Mouse (Mus musculus): ENCODE data around the gene Gcn1l1. TPM values are rescaled to one million over a fixed set of nuclear protein-coding genes. Genes with fewer than 3 reads are reported as not detected.
A peak's percentile ranks its signal among the peaks of the same experiment; 100 is the strongest.

The Gcn1l1 gene
- total and polyA plus RNA-seq, 2 experiments from 2014 or later: 22.8 to 73.4 TPM

- peak overlapping the region; percentile 97 for H3K9ac ChIP-seq (replicated peaks; ENCODE audit: low read length)
- WGBS: 50% methylated on average over 5 of the region's 5 CpGs
- H3K4me2 ChIP-seq (ENCODE audit: low read depth, low read length): peak overlapping the region; percentile 67
- no peaks in the 10 kb centered on the region for H3K27me3 ChIP-seq (ENCODE audit: insufficient read depth, low read length)
- TF ChIP-seq CTCF (IDR thresholded peaks at IDR 0.05; ENCODE audit: low read depth): no peak
- no peak for DNase-seq (ENCODE audit: low spot score)
- peaks cover 25% of the 10 kb centered on the region for H3K36me3 ChIP-seq (ENCODE audit: insufficient read depth, low read length)
- H3K9me3 ChIP-seq (ENCODE audit: low read length): no peaks in the 10 kb centered on the region
- no peak for ATAC-seq
- H3K4me1 ChIP-seq (ENCODE audit: insufficient read depth, low read length): peaks cover 10% of the 10 kb centered on the region; the same call in 1 of the 2 replicates
- H3K4me3 ChIP-seq (ENCODE audit: low read length): peak overlapping the region; percentile 96; the same call in 1 of the 2 replicates
- H3K27ac ChIP-seq: peak overlapping the region; percentile 83; the same call in 1 of the 2 replicates
Measured at GRCm38 (mm10) chr5:115563771-115564585, 1.1 kb upstream of the Gcn1l1 start.

- H3K4me1 ChIP-seq (ENCODE audit: insufficient read depth, low read length): peaks cover 7% of the 10 kb centered on the region; the same call in 1 of the 2 replicates
- H3K36me3 ChIP-seq (ENCODE audit: insufficient read depth, low read length): peaks cover 25% of the 10 kb centered on the region
- H3K9ac ChIP-seq (replicated peaks; ENCODE audit: low read length): peak overlapping the region; percentile 97
- 1% methylated on average over 35 of the region's 46 CpGs for WGBS
- TF ChIP-seq CTCF (IDR thresholded peaks at IDR 0.05; ENCODE audit: low read depth): no peak
- H3K27me3 ChIP-seq (ENCODE audit: insufficient read depth, low read length): no peaks in the 10 kb centered on the region
- peak; percentile 44 for ATAC-seq
- peak; percentile 32 for DNase-seq (ENCODE audit: low spot score)
- H3K4me2 ChIP-seq (ENCODE audit: low read depth, low read length): peak overlapping the region; percentile 67
- H3K9me3 ChIP-seq (ENCODE audit: low read length): no peaks in the 10 kb centered on the region
- H3K27ac ChIP-seq: peak overlapping the region; percentile 83
- peak overlapping the region; percentile 96 for H3K4me3 ChIP-seq (ENCODE audit: low read length)
Measured at GRCm38 (mm10) chr5:115565403-115565802, 349 bp downstream of the Gcn1l1 start.

- DNase-seq (ENCODE audit: low spot score) (no peak), ATAC-seq (no peak)
- Histone ChIP-seq H3K27me3 (ENCODE audit: insufficient read depth, low read length) (no peaks in the 10 kb centered on the region), H3K4me2 (ENCODE audit: low read depth, low read length) (no peak overlapping the region), H3K27ac (no peak overlapping the region), H3K4me1 (ENCODE audit: insufficient read depth, low read length) (0 out of 2 replicates have a peak, but pooled peaks cover 6% of the 10 kb centered on the region), H3K9me3 (ENCODE audit: low read length) (no peaks in the 10 kb centered on the region), H3K9ac (replicated peaks; ENCODE audit: low read length) (no peak overlapping the region), H3K36me3 (ENCODE audit: insufficient read depth, low read length) (peaks cover 17% of the 10 kb centered on the region), H3K4me3 (ENCODE audit: low read length) (no peak overlapping the region)
- 47% methylated on average over 10 of the region's 10 CpGs for WGBS
- no peak for TF ChIP-seq CTCF (IDR thresholded peaks at IDR 0.05; ENCODE audit: low read depth)
Measured at GRCm38 (mm10) chr5:115568681-115569080, 3.6 kb downstream of the Gcn1l1 start.

- ATAC-seq: no peak
- no peak for TF ChIP-seq CTCF (IDR thresholded peaks at IDR 0.05; ENCODE audit: low read depth)
- Histone ChIP-seq H3K36me3 (ENCODE audit: insufficient read depth, low read length) (peaks cover 18% of the 10 kb centered on the region), H3K9me3 (ENCODE audit: low read length) (no peaks in the 10 kb centered on the region), H3K4me2 (ENCODE audit: low read depth, low read length) (no peak overlapping the region), H3K27ac (no peak overlapping the region), H3K9ac (replicated peaks; ENCODE audit: low read length) (no peak overlapping the region), H3K4me3 (ENCODE audit: low read length) (no peak overlapping the region), H3K27me3 (ENCODE audit: insufficient read depth, low read length) (no peaks in the 10 kb centered on the region), H3K4me1 (ENCODE audit: insufficient read depth, low read length) (0 out of 2 replicates have a peak, but pooled peaks cover 6% of the 10 kb centered on the region)
- 81% methylated on average over 11 of the region's 11 CpGs for WGBS
- no peak for DNase-seq (ENCODE audit: low spot score)
Measured at GRCm38 (mm10) chr5:115569308-115569707, 4.3 kb downstream of the Gcn1l1 start.

- no peak for TF ChIP-seq CTCF (IDR thresholded peaks at IDR 0.05; ENCODE audit: low read depth)
- ATAC-seq (no peak), DNase-seq (ENCODE audit: low spot score) (no peak)
- H3K36me3 ChIP-seq (ENCODE audit: insufficient read depth, low read length): peaks cover 22% of the 10 kb centered on the region
- no peak overlapping the region for H3K4me3 ChIP-seq (ENCODE audit: low read length)
- no peak overlapping the region for H3K27ac ChIP-seq
- H3K9ac ChIP-seq (replicated peaks; ENCODE audit: low read length): no peak overlapping the region
- 0 out of 2 replicates have a peak, but pooled peaks cover 6% of the 10 kb centered on the region for H3K4me1 ChIP-seq (ENCODE audit: insufficient read depth, low read length)
- WGBS: 76% methylated on average over 4 of the region's 4 CpGs
- H3K9me3 ChIP-seq (ENCODE audit: low read length): no peaks in the 10 kb centered on the region
- H3K27me3 ChIP-seq (ENCODE audit: insufficient read depth, low read length): no peaks in the 10 kb centered on the region
- H3K4me2 ChIP-seq (ENCODE audit: low read depth, low read length): no peak overlapping the region
Measured at GRCm38 (mm10) chr5:115569721-115570120, 4.7 kb downstream of the Gcn1l1 start.

- ATAC-seq: no peak
- DNase-seq (ENCODE audit: low spot score): no peak
- no peak overlapping the region for H3K27ac ChIP-seq
- 92% methylated on average over 7 of the region's 7 CpGs for WGBS
- no peak overlapping the region for H3K4me3 ChIP-seq (ENCODE audit: low read length)
- no peak overlapping the region for H3K9ac ChIP-seq (replicated peaks; ENCODE audit: low read length)
- no peak overlapping the region for H3K4me2 ChIP-seq (ENCODE audit: low read depth, low read length)
- no peaks in the 10 kb centered on the region for H3K27me3 ChIP-seq (ENCODE audit: insufficient read depth, low read length)
- 0 out of 2 replicates have a peak, but pooled peaks cover 4% of the 10 kb centered on the region for H3K4me1 ChIP-seq (ENCODE audit: insufficient read depth, low read length)
- no peak for TF ChIP-seq CTCF (IDR thresholded peaks at IDR 0.05; ENCODE audit: low read depth)
- H3K36me3 ChIP-seq (ENCODE audit: insufficient read depth, low read length): peaks cover 33% of the 10 kb centered on the region
- no peaks in the 10 kb centered on the region for H3K9me3 ChIP-seq (ENCODE audit: low read length)
Measured at GRCm38 (mm10) chr5:115571086-115571485, 6.0 kb downstream of the Gcn1l1 start.
